Mouse (Mus musculus): ENCODE results near the gene Dnajb8. TPM values are rescaled to one million over a fixed set of nuclear protein-coding genes. Genes with fewer than 3 reads are reported as not detected.

Dnajb8 gene
- polyA plus RNA-seq (2014; fragmentation: Illumina TruSeq; extraction: RNeasy Lipid Tissue Mini Kit (QIAGEN cat#74804); ENCODE audit: low read depth, low replicate concordance), result 19.8 TPM

GRCm38 (mm10) chr6:88221968-88222367, at the start of gene Dnajb8:
Gene Dnajb8 (plus strand): TSS chr6:88222268.

GRCm38 (mm10) chr6:88193433-88194052, 28.5 kb upstream of the Dnajb8 start, which contains the start of gene Gata2:
Gene Gata2 (plus strand): TSS chr6:88193891.

Other genes starting within 250 kb of the Dnajb8 start
- gene H1fx, start 240.6 kb upstream of the Dnajb8 start, polyA plus RNA-seq (2014; fragmentation: Illumina TruSeq; extraction: RNeasy Lipid Tissue Mini Kit (QIAGEN cat#74804); ENCODE audit: low read depth, low replicate concordance), result 7.9 TPM
- gene Rab7, start 177.0 kb upstream of the Dnajb8 start, polyA plus RNA-seq (2014; fragmentation: Illumina TruSeq; extraction: RNeasy Lipid Tissue Mini Kit (QIAGEN cat#74804); ENCODE audit: low read depth, low replicate concordance), result 258 TPM
- 210 TPM for gene Rpn1, start 137.8 kb upstream of the Dnajb8 start, polyA plus RNA-seq (2014; fragmentation: Illumina TruSeq; extraction: RNeasy Lipid Tissue Mini Kit (QIAGEN cat#74804); ENCODE audit: low read depth, low replicate concordance)
- gene Gata2, start 28.4 kb upstream of the Dnajb8 start, polyA plus RNA-seq (2014; fragmentation: Illumina TruSeq; extraction: RNeasy Lipid Tissue Mini Kit (QIAGEN cat#74804); ENCODE audit: low read depth, low replicate concordance), result 13.1 TPM
- 9.5 TPM for gene Eefsec, start 224.3 kb downstream of the Dnajb8 start, polyA plus RNA-seq (2014; fragmentation: Illumina TruSeq; extraction: RNeasy Lipid Tissue Mini Kit (QIAGEN cat#74804); ENCODE audit: low read depth, low replicate concordance)
- 22.7 TPM for gene Ruvbl1, start 243.1 kb downstream of the Dnajb8 start, polyA plus RNA-seq (2014; fragmentation: Illumina TruSeq; extraction: RNeasy Lipid Tissue Mini Kit (QIAGEN cat#74804); ENCODE audit: low read depth, low replicate concordance)